Mouse (Mus musculus) lung, embryonic 16.5 days (tissue): ENCODE results near the gene H2afb3. TPM values are rescaled to one million over a fixed set of nuclear protein-coding genes. Genes with fewer than 3 reads are reported as not detected.

Experiments used
- polyA plus RNA-seq: library from polyadenylated mRNA; unstranded; fragments of >200 nt; fragmentation: Nextera tagmentation; extraction: Ambion mirVana; gene quantifications from 2 replicates; pipeline ENCODE4 v1.2.1, GENCODE M21; 2015

H2afb3 gene
- polyA plus RNA-seq, 1 experiment from 2014 or later, result not detected

Other genes with a start within 250 kb of the H2afb3 start
- 2.0 TPM in 2 replicates for gene Pcdh11x, start 22.8 kb downstream of the H2afb3 start, polyA plus RNA-seq